Mouse (Mus musculus) small intestine, adult 2 months (tissue): ENCODE results near the gene Cd163. TPM values are rescaled to one million over a fixed set of nuclear protein-coding genes. Genes with fewer than 3 reads are reported as not detected.
A peak's percentile ranks its signal among the peaks of the same experiment; 100 is the strongest.

ENCODE experiments used
- H3K27ac ChIP-seq: fragments of 200-500 bp; 2 replicates; pipeline ENCODE4 v1.5.1; 2012; ENCODE audit warnings: low read depth, low read length, control low read depth, inconsistent platforms; ENCODE audit not compliant: insufficient read depth
- H3K27me3 ChIP-seq: fragments of 200-500 bp; 2 replicates; pipeline ENCODE4 v1.6.1; 2012; ENCODE audit warnings: mild to moderate bottlenecking, moderate library complexity, low read length, inconsistent platforms; ENCODE audit not compliant: control insufficient read depth, insufficient read depth
- H3K36me3 ChIP-seq: fragments of 200-500 bp; 2 replicates; pipeline ENCODE4 v1.6.1; 2012; ENCODE audit warnings: mild to moderate bottlenecking, low read length, control low read depth, inconsistent platforms; ENCODE audit not compliant: control insufficient read depth, insufficient read depth
- H3K4me1 ChIP-seq: fragments of 200-500 bp; 2 replicates; pipeline ENCODE4 v1.6.1; 2012; ENCODE audit warnings: low read length, inconsistent platforms, mixed read lengths; ENCODE audit not compliant: control insufficient read depth, insufficient read depth, insufficient read length
- H3K4me3 ChIP-seq: fragments of 200-500 bp; 2 replicates; pipeline ENCODE4 v1.5.1; 2012; ENCODE audit warnings: low read depth, mild to moderate bottlenecking, control low read depth, inconsistent platforms, low read length, moderate library complexity
- CTCF ChIP-seq: fragments of 200-500 bp; IDR thresholded peaks from 2 replicates; pipeline ENCODE4 v1.5.1; 2012; ENCODE audit warnings: low read depth, mild to moderate bottlenecking, control low read depth, inconsistent platforms, low read length, moderate library complexity, mixed read lengths; ENCODE audit not compliant: insufficient replicate concordance, insufficient read length; ENCODE audit errors: extremely low read depth
- POLR2A ChIP-seq: fragments of 200-500 bp; IDR thresholded peaks from 2 replicates; pipeline ENCODE4 v1.6.1; 2012; ENCODE audit warnings: low read depth, mild to moderate bottlenecking, control low read depth, inconsistent platforms, low read length, moderate library complexity
- WGBS: fragments of 180-500 bp; shearing (Covaris S2); methylation state at CpG from one replicate; pipeline ENCODE4 v1.1.7; 2018; 5-methylcytosine and 5-hydroxymethylcytosine counted together
- polyA plus RNA-seq: library from polyadenylated mRNA; depleted of rRNA; stranded (reverse); fragments of >200 nt; gene quantifications from 2 replicates; pipeline ENCODE4 v1.2.3, GENCODE M21; 2012; rRNA removed

Gene Cd163
- polyA plus RNA-seq, 1 experiment, result 0.06 TPM

- no peak for TF ChIP-seq CTCF
- TF ChIP-seq POLR2A, result no peak
- WGBS, result 43% methylated on average over 5 of the region's 5 CpGs
- Histone ChIP-seq H3K4me3 (no peak overlapping the region), H3K27me3 (no peaks in the 10 kb centered on the region), H3K36me3 (no peaks in the 10 kb centered on the region), H3K27ac (no peak overlapping the region), H3K4me1 (no peaks in the 10 kb centered on the region)
Observed at GRCm38 (mm10) chr6:124364328-124364727, 59.9 kb downstream of the Cd163 start.

- Histone ChIP-seq H3K36me3 (no peaks in the 10 kb centered on the region), H3K27ac (no peak overlapping the region), H3K4me3 (no peak overlapping the region), H3K4me1 (peaks cover 20% of the 10 kb centered on the region), H3K27me3 (no peaks in the 10 kb centered on the region)
- no peak for TF ChIP-seq CTCF
- no peak for TF ChIP-seq POLR2A
- WGBS, result 84% methylated on average over 6 of the region's 6 CpGs
Observed at GRCm38 (mm10) chr6:124373584-124374206, 69.2 kb downstream of the Cd163 start.

GRCm38 (mm10) chr6:124374683-124375082 is 70.2 kb downstream of the Cd163 start:
- Histone ChIP-seq H3K36me3 (no peaks in the 10 kb centered on the region), H3K4me1 (peaks cover 20% of the 10 kb centered on the region), H3K27ac (no peak overlapping the region), H3K27me3 (no peaks in the 10 kb centered on the region), H3K4me3 (no peak overlapping the region)
- WGBS, result 40% methylated on average over 4 of the region's 4 CpGs
- TF ChIP-seq POLR2A, result no peak
- TF ChIP-seq CTCF, result no peak

- 19% methylated on average over 11 of the region's 11 CpGs for WGBS
- no peaks in the 10 kb centered on the region for H3K36me3 ChIP-seq
- TF ChIP-seq CTCF (no peak), POLR2A (no peak; the same call in 1 of the 2 replicates)
- H3K4me3 ChIP-seq, result no peak overlapping the region
- peak overlapping the region; percentile 76 for H3K27ac ChIP-seq
- no peaks in the 10 kb centered on the region for H3K27me3 ChIP-seq
- peaks cover 20% of the 10 kb centered on the region for H3K4me1 ChIP-seq
Observed at GRCm38 (mm10) chr6:124375435-124375884, 71.0 kb downstream of the Cd163 start.

GRCm38 (mm10) chr6:124376311-124376710 is 71.9 kb downstream of the Cd163 start:
- Histone ChIP-seq H3K27ac (peak overlapping the region; percentile 59; the same call in 1 of the 2 replicates), H3K4me1 (peaks cover 20% of the 10 kb centered on the region), H3K27me3 (no peaks in the 10 kb centered on the region), H3K4me3 (no peak overlapping the region), H3K36me3 (no peaks in the 10 kb centered on the region)
- TF ChIP-seq POLR2A (no peak), CTCF (no peak)
- 64% methylated on average over 5 of the region's 5 CpGs for WGBS

- TF ChIP-seq CTCF (no peak), POLR2A (no peak)
- Histone ChIP-seq H3K4me3 (no peak overlapping the region), H3K4me1 (peaks cover 20% of the 10 kb centered on the region), H3K27me3 (no peaks in the 10 kb centered on the region), H3K36me3 (no peaks in the 10 kb centered on the region), H3K27ac (peak overlapping the region; percentile 83)
- WGBS, result 21% methylated on average over 4 of the region's 4 CpGs
Observed at GRCm38 (mm10) chr6:124377494-124378255, 73.2 kb downstream of the Cd163 start.

GRCm38 (mm10) chr6:124379331-124379730 is 74.9 kb downstream of the Cd163 start:
- WGBS, result 23% methylated on average over 10 of the region's 10 CpGs
- no peaks in the 10 kb centered on the region for H3K27me3 ChIP-seq
- H3K36me3 ChIP-seq, result no peaks in the 10 kb centered on the region
- H3K27ac ChIP-seq, result no peak overlapping the region
- no peak overlapping the region for H3K4me3 ChIP-seq
- H3K4me1 ChIP-seq, result peaks cover 20% of the 10 kb centered on the region
- TF ChIP-seq POLR2A, result no peak
- TF ChIP-seq CTCF, result peak; percentile 59; the same call in 1 of the 2 replicates

Other genes with a start within 250 kb of the Cd163 start
- gene Vmn2r27, start 72.8 kb upstream of the Cd163 start, polyA plus RNA-seq, result not detected in 2 replicates
- 17.1 and 29.1 TPM in 2 replicates for gene Pex5, start 110.4 kb downstream of the Cd163 start, polyA plus RNA-seq
- 0.44 and 1.1 TPM in 2 replicates for gene Clstn3, start 160.1 kb downstream of the Cd163 start, polyA plus RNA-seq
- 0.61 and 1.2 TPM in 2 replicates for gene C1rl, start 188.5 kb downstream of the Cd163 start, polyA plus RNA-seq
- 9.1 and 9.2 TPM in 2 replicates for gene C1ra, start 207.7 kb downstream of the Cd163 start, polyA plus RNA-seq
- gene C1s1, start 237.7 kb downstream of the Cd163 start, polyA plus RNA-seq, result 9.3 and 11.1 TPM in 2 replicates